Mouse (Mus musculus) myocyte (in vitro differentiated cells): Measurements from ENCODE around the gene Eefsec. TPM values are rescaled to one million over a fixed set of nuclear protein-coding genes. Genes with fewer than 3 reads are reported as not detected.

ENCODE experiments used
- H3K27me3 ChIP-seq: one replicate; pipeline ENCODE4 v1.6.1; 2011; ENCODE audit not compliant: control insufficient read depth, insufficient read depth, insufficient read length
- H3K36me3 ChIP-seq: one replicate; pipeline ENCODE4 v1.6.1; 2011; ENCODE audit not compliant: control insufficient read depth, insufficient read depth
- H3K4me2 ChIP-seq: one replicate; pipeline ENCODE4 v1.6.1; 2011; ENCODE audit warnings: low read depth, control low read depth
- H3K4me3 ChIP-seq: one replicate; pipeline ENCODE4 v1.5.1; 2011; ENCODE audit warnings: mild to moderate bottlenecking, control low read depth, moderate library complexity
- H3K79me2 ChIP-seq: one replicate; pipeline ENCODE4 v1.6.1; 2011; ENCODE audit not compliant: control insufficient read depth, insufficient read depth
- H3ac ChIP-seq: one replicate; pipeline ENCODE4 v1.6.1; 2011; ENCODE audit not compliant: control insufficient read depth, insufficient read length
- POLR2AphosphoS2 ChIP-seq: IDR thresholded peaks from one replicate; pipeline ENCODE4 v1.6.1; 2011; ENCODE audit warnings: low read depth, control low read depth; ENCODE audit not compliant: insufficient read length
- SRF ChIP-seq: IDR thresholded peaks from one replicate; pipeline ENCODE4 v1.6.1; 2011; ENCODE audit warnings: low read depth; ENCODE audit not compliant: control insufficient read depth, insufficient read length
- USF1 ChIP-seq: IDR thresholded peaks from one replicate; pipeline ENCODE4 v1.6.1; 2011; ENCODE audit warnings: low read depth, mild to moderate bottlenecking, control low read depth, moderate library complexity
- polyA plus RNA-seq: library from polyadenylated mRNA; unstranded; fragments of >200 nt; fragmentation: generic; extraction: Trizol; gene quantifications from one replicate; pipeline ENCODE4 v1.2.1, GENCODE M21; 2012; ENCODE audit warnings: missing spikeins

Gene Eefsec
- polyA plus RNA-seq, 1 experiment: 14.5 TPM

GRCm38 (mm10) chr6:88207403-88208033 is 238.8 kb downstream of the Eefsec start:
- H3K79me2 ChIP-seq: no peaks in the 10 kb centered on the region
- no peak overlapping the region for H3K4me3 ChIP-seq
- no peak overlapping the region for H3K4me2 ChIP-seq
- no peaks in the 10 kb centered on the region for H3K27me3 ChIP-seq
- no peak for TF ChIP-seq SRF
- TF ChIP-seq USF1: no peak
- peak; percentile 43 for TF ChIP-seq POLR2AphosphoS2
- H3K36me3 ChIP-seq: no peaks in the 10 kb centered on the region
- no peak overlapping the region for H3ac ChIP-seq

Other genes with a start within 250 kb of the Eefsec start
- not detected for gene Dnajb8, start 224.3 kb downstream of the Eefsec start, polyA plus RNA-seq
- 58.6 TPM for gene Ruvbl1, start 18.9 kb upstream of the Eefsec start, polyA plus RNA-seq
- gene Sec61a1, start 72.4 kb upstream of the Eefsec start, polyA plus RNA-seq: 106 TPM
- gene Kbtbd12, start 191.4 kb upstream of the Eefsec start, polyA plus RNA-seq: 1.3 TPM